Mouse (Mus musculus) MEL (cell line): Measurements from ENCODE around the gene Pcbp4. TPM values are rescaled to one million over a fixed set of nuclear protein-coding genes. Genes with fewer than 3 reads are reported as not detected.
A peak's percentile ranks its signal among the peaks of the same experiment; 100 is the strongest.

Experiments used
- DNase-seq: peaks from one replicate; pipeline ENCODE4 v3.0.0; 2011; ENCODE audit warnings: low read depth, low spot score
- H3K27ac ChIP-seq: 2 replicates; pipeline ENCODE4 v1.5.1; 2012; ENCODE audit warnings: low read depth, mild to moderate bottlenecking, control low read depth, low read length, moderate library complexity; ENCODE audit not compliant: control insufficient read depth
- H3K27me3 ChIP-seq, 2 experiments: fragments of 150-350 bp in 1 of 2; sonication (generic) in 1 of 2; 2 replicates each; pipeline ENCODE4 v1.6.1; 2012; ENCODE audit warnings: low read length in 2 of 2, mild to moderate bottlenecking in 2 of 2, improper control_type of control experiment in 1 of 2, moderate library complexity in 1 of 2; ENCODE audit not compliant: insufficient read depth in 2 of 2, control insufficient read depth in 1 of 2
- H3K36me3 ChIP-seq, 2 experiments: 2 replicates each; pipeline ENCODE4 v1.6.1; 2012 to 2014; ENCODE audit warnings: low read length in 2 of 2, improper control_type of control experiment in 1 of 2, inconsistent platforms in 1 of 2, mild to moderate bottlenecking in 1 of 2; ENCODE audit not compliant: insufficient read depth in 2 of 2, control insufficient read depth in 1 of 2
- H3K4me1 ChIP-seq, 2 experiments: fragments of 150-350 bp in 1 of 2; sonication (generic) in 1 of 2; 2 replicates each; pipeline ENCODE4 v1.6.1; 2012; ENCODE audit warnings: low read length in 2 of 2, improper control_type of control experiment in 1 of 2, mild to moderate bottlenecking in 1 of 2; ENCODE audit not compliant: insufficient read depth in 2 of 2, control insufficient read depth in 1 of 2
- H3K4me3 ChIP-seq, 2 experiments: fragments of 150-350 bp in 1 of 2; sonication (generic) in 1 of 2; 2 replicates each; pipeline ENCODE4 v1.5.1; 2012; ENCODE audit warnings: low read depth in 2 of 2, low read length in 2 of 2, mild to moderate bottlenecking in 2 of 2, moderate library complexity in 2 of 2, control low read depth in 1 of 2, improper control_type of control experiment in 1 of 2; ENCODE audit not compliant: control insufficient read depth in 1 of 2, insufficient read depth in 1 of 2
- H3K79me2 ChIP-seq: 2 replicates; pipeline ENCODE4 v1.6.1; 2012; ENCODE audit warnings: mild to moderate bottlenecking, low read length, moderate library complexity; ENCODE audit not compliant: control insufficient read depth, poor library complexity, insufficient read depth
- H3K9ac ChIP-seq: 2 replicates; pipeline ENCODE4 v1.6.1; 2012; ENCODE audit warnings: low read depth, mild to moderate bottlenecking, control low read depth, low read length, moderate library complexity; ENCODE audit not compliant: control insufficient read depth, poor library complexity, severe bottlenecking
- H3K9me3 ChIP-seq: fragments of 150-350 bp; sonication (generic); replicated peaks from 2 replicates; pipeline ENCODE4 v1.6.1; 2012; ENCODE audit warnings: mild to moderate bottlenecking, low read length, improper control_type of control experiment, moderate library complexity; ENCODE audit not compliant: insufficient read depth
- CTCF ChIP-seq, 3 experiments: IDR thresholded peaks in 2 of 3; conservative IDR thresholded peaks in 1 of 3; 2 replicates each; pipeline ENCODE4 v1.5.1; 2011 to 2012; ENCODE audit warnings: low read length in 3 of 3, low read depth in 2 of 3, mild to moderate bottlenecking in 2 of 3, improper control_type of control experiment in 1 of 3, inconsistent platforms in 1 of 3, mixed read lengths in 1 of 3, moderate library complexity in 1 of 3; ENCODE audit not compliant: control insufficient read depth in 1 of 3, insufficient read depth in 1 of 3, poor library complexity in 1 of 3, severe bottlenecking in 1 of 3
- ELF1 ChIP-seq: IDR thresholded peaks from 2 replicates; pipeline ENCODE4 v1.6.1; 2014; ENCODE audit warnings: low read depth, mild to moderate bottlenecking, inconsistent platforms, low read length, improper control_type of control experiment, moderate library complexity
- GATA1 ChIP-seq: IDR thresholded peaks from 2 replicates; pipeline ENCODE4 v1.6.1; 2011; ENCODE audit warnings: low read depth, low read length, improper control_type of control experiment
- HCFC1 ChIP-seq: IDR thresholded peaks from 2 replicates; pipeline ENCODE4 v1.6.1; 2012; ENCODE audit warnings: low read depth, mild to moderate bottlenecking, inconsistent platforms, low read length, improper control_type of control experiment, moderate library complexity
- MAFK ChIP-seq: IDR thresholded peaks from 2 replicates; pipeline ENCODE4 v1.6.1; 2011; ENCODE audit warnings: low read depth, mild to moderate bottlenecking, low read length, improper control_type of control experiment, borderline replicate concordance
- MAX ChIP-seq: IDR thresholded peaks from 2 replicates; pipeline ENCODE4 v1.6.1; 2011; ENCODE audit warnings: low read length, improper control_type of control experiment
- MAZ ChIP-seq: IDR thresholded peaks from 2 replicates; pipeline ENCODE4 v1.6.1; 2012; ENCODE audit warnings: low read depth, mild to moderate bottlenecking, inconsistent platforms, low read length, improper control_type of control experiment
- MXI1 ChIP-seq: IDR thresholded peaks from 2 replicates; pipeline ENCODE4 v1.6.1; 2011; ENCODE audit warnings: mild to moderate bottlenecking, low read depth, low read length, improper control_type of control experiment
- NELFE ChIP-seq: IDR thresholded peaks from 2 replicates; pipeline ENCODE4 v1.6.1; 2011; ENCODE audit warnings: low read depth, low read length, improper control_type of control experiment
- NRF1 ChIP-seq: IDR thresholded peaks from 2 replicates; pipeline ENCODE4 v1.6.1; 2014; ENCODE audit warnings: low read depth, mild to moderate bottlenecking, inconsistent platforms, low read length, improper control_type of control experiment, moderate library complexity; ENCODE audit not compliant: poor library complexity, insufficient read depth, severe bottlenecking
- POLR2A ChIP-seq, 2 experiments: IDR thresholded peaks; 2 replicates each; pipeline ENCODE4 v1.6.1; 2011 to 2012; ENCODE audit warnings: low read length in 2 of 2, mild to moderate bottlenecking in 2 of 2, control low read depth in 1 of 2, improper control_type of control experiment in 1 of 2, low read depth in 1 of 2, moderate library complexity in 1 of 2; ENCODE audit not compliant: control insufficient read depth in 1 of 2, insufficient read depth in 1 of 2, poor library complexity in 1 of 2
- POLR2AphosphoS2 ChIP-seq: IDR thresholded peaks from 2 replicates; pipeline ENCODE4 v1.6.1; 2011; ENCODE audit warnings: low read length, improper control_type of control experiment
- POLR2AphosphoS5 ChIP-seq: IDR thresholded peaks from 2 replicates; pipeline ENCODE4 v1.6.1; 2012; ENCODE audit warnings: low read depth, borderline replicate concordance, mild to moderate bottlenecking, inconsistent platforms, low read length, moderate library complexity, mixed read lengths
- RAD21 ChIP-seq: IDR thresholded peaks from 2 replicates; pipeline ENCODE4 v1.6.1; 2011; ENCODE audit warnings: mild to moderate bottlenecking, low read depth, low read length, improper control_type of control experiment
- SIN3A ChIP-seq: IDR thresholded peaks from 2 replicates; pipeline ENCODE4 v1.6.1; 2012; ENCODE audit warnings: low read length, improper control_type of control experiment, inconsistent platforms
- TAL1 ChIP-seq: IDR thresholded peaks from 2 replicates; pipeline ENCODE4 v1.6.1; 2012; ENCODE audit warnings: mild to moderate bottlenecking, inconsistent platforms, low read length, moderate library complexity, mixed read lengths
- TBP ChIP-seq: IDR thresholded peaks from 2 replicates; pipeline ENCODE4 v1.8.0; 2011; ENCODE audit warnings: low read depth, low read length, improper control_type of control experiment
- UBTF ChIP-seq: IDR thresholded peaks from 2 replicates; pipeline ENCODE4 v1.6.1; 2012; ENCODE audit warnings: low read depth, mild to moderate bottlenecking, inconsistent platforms, low read length, improper control_type of control experiment, moderate library complexity, borderline replicate concordance; ENCODE audit not compliant: insufficient read depth
- USF1 ChIP-seq: IDR thresholded peaks from 2 replicates; pipeline ENCODE4 v1.6.1; 2014; ENCODE audit warnings: low read depth, mild to moderate bottlenecking, inconsistent platforms, low read length, improper control_type of control experiment, moderate library complexity
- ZC3H11A ChIP-seq: IDR thresholded peaks from 2 replicates; pipeline ENCODE4 v1.6.1; 2012; ENCODE audit warnings: low read depth, mild to moderate bottlenecking, inconsistent platforms, low read length, improper control_type of control experiment
- polyA plus RNA-seq, 2 experiments: library from polyadenylated mRNA; stranded (reverse) in 1 of 2; unstranded in 1 of 2; fragments of >175 nt in 1 of 2; fragments of >200 nt in 1 of 2; gene quantifications; 2 replicates each; pipeline versions ENCODE4 v1.2.1 to v1.2.4; 2012; ENCODE audit warnings: low replicate concordance in 2 of 2, low read depth in 1 of 2; ENCODE audit not compliant: insufficient read length in 2 of 2, insufficient read depth in 1 of 2, missing spikeins in 1 of 2
- total RNA-seq: library from RNA; depleted of rRNA; stranded (reverse); fragments of 300-350 nt; gene quantifications from 2 replicates; pipeline ENCODE4 v1.2.3, GENCODE M21; 2012; rRNA removed

Gene Pcbp4
- total RNA-seq (7.7 and 9.2 TPM in 2 replicates), polyA plus RNA-seq (10 to 100 TPM in 1 of 2 experiments, not detected in 1; 36.6 TPM)

DNA sequence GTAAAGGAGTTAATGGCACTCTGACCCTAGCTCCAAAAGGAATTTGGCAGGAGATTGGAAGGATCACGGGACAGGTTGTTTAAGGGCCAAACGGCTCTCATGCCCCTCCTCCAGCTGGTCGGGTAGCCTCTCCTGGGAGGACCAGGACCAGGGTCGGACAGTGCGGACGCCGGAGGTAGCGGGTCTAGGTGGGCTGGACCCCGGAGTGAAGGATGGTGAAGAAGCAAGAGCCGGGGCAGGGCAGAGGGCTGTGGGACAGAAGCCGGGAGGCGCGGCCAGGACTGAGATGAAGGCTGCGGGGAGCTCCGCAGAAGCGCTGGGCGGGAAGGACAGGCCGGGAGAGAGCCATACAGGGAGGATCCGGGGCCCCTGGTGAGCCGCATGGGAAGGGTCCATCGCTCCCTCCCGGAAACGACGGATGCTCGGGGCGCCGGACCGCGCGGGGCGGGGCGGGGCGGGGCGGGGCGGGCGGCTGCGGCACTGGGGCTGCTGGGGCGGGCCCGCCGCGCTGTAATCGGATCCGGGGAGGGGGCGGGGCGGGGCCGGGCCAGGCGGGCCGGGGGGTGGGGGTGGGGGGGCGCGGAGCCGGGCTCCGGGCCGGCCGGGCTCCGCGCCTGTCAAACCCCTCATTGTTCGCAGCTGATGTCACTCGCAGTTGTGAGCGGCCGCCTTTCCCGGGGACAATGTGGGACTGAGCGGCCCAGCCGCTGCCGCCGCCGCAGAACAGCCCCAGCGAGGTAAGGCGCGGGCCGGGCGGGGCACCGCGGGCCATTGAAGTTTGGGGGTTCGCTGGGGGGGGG lies at the start of gene Pcbp4:
Gene Pcbp4, plus strand, starts transcription at position 21 of the 800 bp plus-strand sequence.
- peak; percentile 55 for DNase-seq
- Histone ChIP-seq H3K36me3 (peaks cover 0 to 2% of the 10 kb centered on the region in 2 experiments; a peak in 2 of 4 replicates), H3K27ac (no peak within 1 kb of the TSS)

GRCm38 (mm10) chr9:106405275-106405674 lies 47.8 kb upstream of the Pcbp4 start:
- Histone ChIP-seq H3K27ac (no peak overlapping the region), H3K4me1 (peaks cover 0 to 10% of the 10 kb centered on the region in 2 experiments; a peak in 2 of 4 replicates), H3K27me3 (no peaks in the 10 kb centered on the region; a peak in 2 of 4 replicates), H3K9ac (no peak overlapping the region)
- DNase-seq = no peak
- TF ChIP-seq POLR2AphosphoS2 = no peak
- TF ChIP-seq RAD21 = no peak
- TF ChIP-seq CTCF (IDR thresholded peaks at IDR 0.05 in 2 of 3, conservative IDR thresholded peaks at IDR 0.05 in 1 of 3; ENCODE audit: control insufficient read depth in 1 of 3, insufficient read depth in 1 of 3, low read depth in 2 of 3, low read length in 3 of 3, poor library complexity in 1 of 3, severe bottlenecking in 1 of 3) = no peak
- no peak for TF ChIP-seq MAFK
- no peak for TF ChIP-seq POLR2AphosphoS5
- no peak for TF ChIP-seq MXI1
- TF ChIP-seq ZC3H11A = no peak
- TF ChIP-seq HCFC1 = no peak
- no peak for TF ChIP-seq GATA1
- TF ChIP-seq MAX = no peak
- TF ChIP-seq, all 39 proteins: peak for 0
- H3K36me3 ChIP-seq = no peaks in the 10 kb centered on the region; a peak in 2 of 4 replicates
- H3K9me3 ChIP-seq = no peaks in the 10 kb centered on the region
- no peaks in the 10 kb centered on the region for H3K79me2 ChIP-seq
- H3K4me3 ChIP-seq = no peak overlapping the region

More for the DNA sequence above, at the start of gene Pcbp4:
- Histone ChIP-seq H3K4me3 (peak within 1 kb of the TSS; percentile 66 to 95), H3K9me3 (no peaks in the 10 kb centered on the region), H3K27me3 (no peaks in the 10 kb centered on the region), H3K4me1 (peaks cover 0 to 3% of the 10 kb centered on the region in 2 experiments; a peak in 2 of 4 replicates), H3K79me2 (peaks cover 3% of the 10 kb centered on the region; the same call in 1 of the 2 replicates), H3K9ac (peak within 1 kb of the TSS; percentile 75)
- TF ChIP-seq MAZ (no peak), TAL1 (no peak), UBTF (no peak), NELFE (peak; percentile 18; the same call in 1 of the 2 replicates), USF1 (no peak), RAD21 (no peak), POLR2A (IDR thresholded peaks at IDR 0.05; ENCODE audit: control insufficient read depth in 1 of 2, insufficient read depth in 1 of 2, low read depth in 1 of 2, low read length in 2 of 2, poor library complexity in 1 of 2) (peak in 1 of 2 experiments; percentile 51; a peak in 2 of 4 replicates), MXI1 (no peak), ELF1 (no peak), MAX (no peak), NRF1 (no peak), SIN3A (0 out of 2 replicates have a peak, but pooled peaks have one; percentile 36), TBP (no peak)
